Mouse (Mus musculus) embryonic facial prominence, embryonic 12.5 days (tissue): ENCODE results near the gene Rabgap1l. TPM values are rescaled to one million over a fixed set of nuclear protein-coding genes. Genes with fewer than 3 reads are reported as not detected.

Experiments used
- ATAC-seq: fragments of 200-750 bp; cut with Nextera tagmentation; 2 replicates; pipeline ENCODE4 v1.8.0; 2017; ENCODE audit not compliant: insufficient number of reproducible peaks, insufficient read depth, low FRiP score, low TSS enrichment
- H3K27ac ChIP-seq: fragments of 300-500 bp; sonication (generic); 2 replicates; pipeline ENCODE4 v1.5.1; 2016; ENCODE audit warnings: mild to moderate bottlenecking
- H3K27me3 ChIP-seq: fragments of 300-500 bp; sonication (generic); 2 replicates; pipeline ENCODE4 v1.6.1; 2016; ENCODE audit warnings: mild to moderate bottlenecking, moderate library complexity
- H3K36me3 ChIP-seq: fragments of 300-500 bp; sonication (generic); 2 replicates; pipeline ENCODE4 v1.6.1; 2016; ENCODE audit warnings: mild to moderate bottlenecking
- H3K4me1 ChIP-seq: fragments of 300-500 bp; sonication (generic); 2 replicates; pipeline ENCODE4 v1.6.1; 2016
- H3K4me2 ChIP-seq: fragments of 300-500 bp; sonication (generic); replicated peaks from 2 replicates; pipeline ENCODE4 v1.6.1; 2016; ENCODE audit warnings: mild to moderate bottlenecking, moderate library complexity
- H3K4me3 ChIP-seq: fragments of 300-500 bp; sonication (generic); 2 replicates; pipeline ENCODE4 v1.5.1; 2016; ENCODE audit warnings: mild to moderate bottlenecking
- H3K9ac ChIP-seq: fragments of 300-500 bp; sonication (generic); 2 replicates; pipeline ENCODE4 v1.6.1; 2016; ENCODE audit warnings: mild to moderate bottlenecking, moderate library complexity
- H3K9me3 ChIP-seq: fragments of 300-500 bp; sonication (generic); 2 replicates; pipeline ENCODE4 v1.6.1; 2016; ENCODE audit warnings: mild to moderate bottlenecking, moderate library complexity
- WGBS: fragments of 180-500 bp; shearing (Covaris S2); methylation state at CpG from one replicate; pipeline ENCODE4 v1.1.7; 2016; 5-methylcytosine and 5-hydroxymethylcytosine counted together
- polyA plus RNA-seq: library from polyadenylated mRNA; unstranded; fragments of >200 nt; fragmentation: Nextera tagmentation; extraction: Ambion mirVana; gene quantifications from 2 replicates; pipeline ENCODE4 v1.2.1, GENCODE M21; 2016

Gene Rabgap1l
- polyA plus RNA-seq, 1 experiment from 2014 or later = 18.4 TPM

DNA sequence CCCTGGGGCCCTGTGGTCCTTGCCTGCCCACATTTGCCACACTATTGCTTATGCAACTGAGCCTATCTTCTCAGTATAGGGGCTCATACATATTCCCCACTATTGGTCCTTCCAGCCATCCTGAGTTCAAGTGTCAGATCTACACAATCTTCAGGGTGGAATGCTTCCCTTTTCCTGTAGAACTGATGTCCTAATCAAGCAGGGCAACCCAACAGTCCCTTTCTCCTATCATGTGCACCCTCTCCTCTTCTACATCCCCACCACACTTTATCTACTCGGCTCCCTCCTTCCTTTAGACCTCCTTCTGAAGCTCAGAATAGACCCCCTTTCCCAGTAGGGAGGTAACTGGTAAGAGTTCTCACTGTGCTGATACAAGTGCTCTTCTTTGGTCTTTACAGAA lies 490.7 kb downstream of the Rabgap1l start:
- Histone ChIP-seq H3K4me3 (no peak overlapping the region), H3K4me2 (no peak overlapping the region), H3K4me1 (no peaks in the 10 kb centered on the region), H3K9ac (no peak overlapping the region), H3K36me3 (no peaks in the 10 kb centered on the region), H3K27me3 (no peaks in the 10 kb centered on the region), H3K27ac (no peak overlapping the region), H3K9me3 (no peaks in the 10 kb centered on the region)
- no peak for ATAC-seq
- WGBS = 72% methylated on average over 1 of the region's 1 CpGs

DNA sequence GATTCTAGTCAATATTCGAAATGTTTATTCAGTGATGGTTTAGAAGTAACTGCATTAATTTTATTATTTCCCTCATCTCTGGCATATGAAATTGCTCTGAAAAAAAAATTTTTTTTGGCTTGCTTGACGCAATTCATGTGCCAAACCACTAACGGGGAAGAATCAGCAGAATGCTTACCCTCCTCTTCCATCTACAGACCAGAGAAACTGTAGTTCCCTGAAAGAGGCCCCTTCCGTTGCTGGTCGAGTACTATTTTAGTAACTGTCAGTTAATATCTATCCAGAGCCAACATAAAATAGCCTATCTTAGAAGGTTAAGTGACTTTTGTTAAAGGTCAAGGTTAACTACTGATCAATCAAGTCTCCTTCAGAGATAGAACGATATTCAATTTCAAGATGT lies 491.9 kb downstream of the Rabgap1l start:
- no peaks in the 10 kb centered on the region for H3K36me3 ChIP-seq
- no peaks in the 10 kb centered on the region for H3K27me3 ChIP-seq
- H3K27ac ChIP-seq = no peak overlapping the region
- H3K4me1 ChIP-seq = no peaks in the 10 kb centered on the region
- ATAC-seq = no peak
- H3K4me2 ChIP-seq = no peak overlapping the region
- H3K9ac ChIP-seq = no peak overlapping the region
- WGBS = 78% methylated on average over 6 of the region's 6 CpGs
- H3K4me3 ChIP-seq = no peak overlapping the region
- H3K9me3 ChIP-seq = no peaks in the 10 kb centered on the region

DNA sequence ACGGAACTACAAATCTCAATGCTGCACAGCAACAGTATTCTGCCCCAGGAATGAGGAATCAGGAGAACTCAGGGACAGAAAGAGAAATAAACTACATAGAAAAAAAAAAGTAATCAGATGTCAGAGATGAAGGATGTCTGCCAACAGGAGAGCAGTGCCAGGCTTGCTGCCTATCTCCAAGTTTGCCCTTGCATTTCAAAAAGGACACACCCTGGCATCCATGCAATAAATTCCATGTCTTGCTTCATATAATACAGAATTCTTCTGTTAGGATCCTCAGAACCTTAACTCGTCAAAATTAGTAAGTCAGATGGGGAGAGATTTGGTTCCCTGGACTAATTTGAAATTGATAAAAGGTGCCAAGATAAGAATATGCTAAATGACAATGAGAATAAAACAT lies 492.3 kb downstream of the Rabgap1l start:
- ATAC-seq = no peak
- Histone ChIP-seq H3K36me3 (no peaks in the 10 kb centered on the region), H3K9me3 (no peaks in the 10 kb centered on the region)

DNA sequence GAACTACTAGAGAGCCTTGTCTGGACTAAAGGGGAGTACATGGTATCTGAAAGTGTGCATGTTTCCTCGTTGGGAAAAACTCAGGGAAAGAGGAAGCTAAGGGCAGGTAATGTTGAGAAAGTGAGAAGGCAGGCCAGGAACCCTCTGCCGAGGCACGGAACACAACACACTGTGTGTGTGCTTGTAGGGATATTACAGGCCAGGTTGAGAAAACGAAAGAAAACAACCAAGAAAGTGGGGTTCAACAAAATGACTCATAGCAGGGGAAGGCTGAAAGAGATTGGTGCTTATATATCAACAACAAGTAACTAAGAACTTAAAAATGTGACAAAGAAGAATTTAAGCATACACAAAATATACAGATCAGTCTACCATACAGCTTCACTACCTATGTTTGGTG lies 493.0 kb downstream of the Rabgap1l start:
- Histone ChIP-seq H3K4me1 (no peaks in the 10 kb centered on the region), H3K27me3 (no peaks in the 10 kb centered on the region), H3K9me3 (no peaks in the 10 kb centered on the region), H3K4me3 (no peak overlapping the region), H3K4me2 (no peak overlapping the region), H3K27ac (no peak overlapping the region), H3K9ac (no peak overlapping the region), H3K36me3 (no peaks in the 10 kb centered on the region)
- ATAC-seq = no peak
- WGBS = 81% methylated on average over 4 of the region's 4 CpGs

More for the DNA sequence above, 492.3 kb downstream of the Rabgap1l start:
- WGBS = 94% methylated on average over 2 of the region's 2 CpGs
- Histone ChIP-seq H3K4me1 (no peaks in the 10 kb centered on the region), H3K27ac (no peak overlapping the region), H3K4me2 (no peak overlapping the region), H3K9ac (no peak overlapping the region), H3K27me3 (no peaks in the 10 kb centered on the region), H3K4me3 (no peak overlapping the region)

DNA sequence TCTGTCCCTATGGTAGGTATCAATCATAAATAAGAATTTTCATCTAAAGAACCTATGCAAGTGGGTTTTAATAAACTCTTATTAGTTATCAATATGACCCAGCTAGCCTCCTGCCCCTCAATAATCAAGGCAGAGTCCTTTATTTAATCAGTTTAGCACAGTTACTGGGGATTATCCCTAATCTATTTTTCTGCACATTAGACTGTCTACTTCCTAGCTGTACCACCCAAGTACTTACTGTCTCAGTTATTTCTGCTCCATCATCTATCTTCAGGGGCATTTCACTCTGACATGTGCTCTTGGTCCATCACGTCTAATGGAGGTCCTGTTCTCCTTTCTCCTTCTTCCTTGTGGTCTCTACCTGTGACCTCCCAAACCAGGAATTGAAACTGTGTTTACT lies 494.1 kb downstream of the Rabgap1l start:
- WGBS = 70% methylated on average over 1 of the region's 1 CpGs
- ATAC-seq = no peak
- H3K4me1 ChIP-seq = no peaks in the 10 kb centered on the region
- H3K4me2 ChIP-seq = no peak overlapping the region
- no peaks in the 10 kb centered on the region for H3K27me3 ChIP-seq
- no peaks in the 10 kb centered on the region for H3K36me3 ChIP-seq
- no peak overlapping the region for H3K9ac ChIP-seq
- no peak overlapping the region for H3K27ac ChIP-seq
- no peak overlapping the region for H3K4me3 ChIP-seq
- H3K9me3 ChIP-seq = no peaks in the 10 kb centered on the region

DNA sequence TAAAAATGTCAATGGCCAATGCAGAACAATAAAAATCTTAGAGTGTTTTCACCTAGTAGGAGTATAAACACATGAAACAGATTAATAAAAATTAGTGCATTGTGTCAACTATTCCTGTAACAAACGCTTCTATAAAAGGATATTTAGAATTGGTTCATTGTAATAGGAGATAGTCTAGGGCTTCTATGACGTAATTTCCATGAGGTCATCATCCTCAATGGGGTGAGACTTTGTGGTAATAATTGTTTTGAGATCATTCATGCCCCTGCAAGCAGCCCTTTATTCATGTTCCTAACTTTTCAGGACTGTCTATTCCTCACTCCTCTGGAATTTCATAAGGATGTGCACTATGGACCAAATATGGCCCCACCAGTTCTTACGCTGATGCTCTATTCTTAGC lies 495.3 kb downstream of the Rabgap1l start:
- 80% methylated on average over 3 of the region's 3 CpGs for WGBS
- no peaks in the 10 kb centered on the region for H3K27me3 ChIP-seq
- no peak overlapping the region for H3K27ac ChIP-seq
- no peak for ATAC-seq
- no peaks in the 10 kb centered on the region for H3K4me1 ChIP-seq
- no peak overlapping the region for H3K4me2 ChIP-seq
- no peaks in the 10 kb centered on the region for H3K36me3 ChIP-seq
- H3K9ac ChIP-seq = no peak overlapping the region
- H3K4me3 ChIP-seq = no peak overlapping the region
- no peaks in the 10 kb centered on the region for H3K9me3 ChIP-seq

DNA sequence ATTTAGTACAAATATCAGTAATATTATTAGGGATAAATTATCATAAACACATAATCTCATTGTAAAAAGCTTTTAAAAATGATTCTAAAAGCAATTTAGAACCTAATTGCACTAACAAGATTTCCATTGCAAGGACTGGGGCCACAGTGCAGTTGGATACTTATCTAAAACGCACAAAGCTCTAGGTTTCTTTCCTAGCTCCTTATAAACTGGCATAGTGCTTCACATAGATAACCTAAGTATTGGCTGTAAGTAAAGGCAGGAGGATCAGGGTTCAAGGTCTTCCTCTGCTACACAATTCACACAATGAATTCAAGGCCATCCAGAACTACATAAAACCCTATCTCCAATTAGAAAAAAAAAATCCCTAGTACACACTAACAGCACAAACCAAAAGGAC lies 497.7 kb downstream of the Rabgap1l start:
- H3K27me3 ChIP-seq = no peaks in the 10 kb centered on the region
- WGBS = 82% methylated on average over 1 of the region's 1 CpGs

DNA sequence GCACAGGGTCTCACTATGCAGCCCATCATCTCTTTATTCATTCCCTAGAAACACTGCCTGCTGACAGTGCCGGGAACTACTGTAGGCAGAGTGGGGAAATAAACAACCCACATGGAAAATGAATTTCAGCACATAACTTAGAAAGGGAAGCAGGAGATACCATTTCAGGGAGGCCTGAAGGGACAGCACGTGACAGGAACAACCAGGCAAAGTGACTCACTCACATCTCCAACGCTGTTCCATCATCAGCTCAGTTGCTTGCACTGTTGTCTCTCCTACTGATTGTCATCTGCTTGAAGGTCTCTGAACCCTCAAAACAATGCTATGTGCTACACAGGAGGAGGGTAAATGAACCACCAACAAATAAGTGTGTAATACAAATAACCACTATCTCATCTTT lies 499.5 kb downstream of the Rabgap1l start:
- 79% methylated on average over 3 of the region's 3 CpGs for WGBS
- ATAC-seq = no peak
- no peaks in the 10 kb centered on the region for H3K4me1 ChIP-seq

More for the DNA sequence above, 497.7 kb downstream of the Rabgap1l start:
- no peak for ATAC-seq
- H3K36me3 ChIP-seq = no peaks in the 10 kb centered on the region
- H3K4me2 ChIP-seq = no peak overlapping the region
- H3K9ac ChIP-seq = no peak overlapping the region
- no peak overlapping the region for H3K27ac ChIP-seq
- H3K4me3 ChIP-seq = no peak overlapping the region
- no peaks in the 10 kb centered on the region for H3K9me3 ChIP-seq
- no peaks in the 10 kb centered on the region for H3K4me1 ChIP-seq

DNA sequence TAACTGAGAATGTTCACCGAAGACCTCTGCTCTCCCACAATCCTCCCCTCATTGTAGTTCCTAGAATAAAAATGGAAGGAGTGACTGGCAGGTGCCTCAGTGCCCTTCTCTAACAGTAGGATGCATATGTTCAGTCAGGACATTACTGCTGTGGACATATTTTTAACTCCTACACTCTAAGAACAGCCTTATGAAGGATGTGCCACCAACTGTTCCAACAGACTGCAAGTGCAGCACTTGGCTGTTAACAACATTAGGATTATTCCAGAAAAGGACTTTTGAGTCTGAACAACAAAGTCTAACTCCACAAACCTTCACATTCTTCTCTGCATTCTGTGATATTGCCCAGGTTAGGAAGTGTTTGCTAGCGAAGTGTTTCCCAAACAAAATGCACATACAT lies 501.0 kb downstream of the Rabgap1l start:
- Histone ChIP-seq H3K4me2 (no peak overlapping the region), H3K4me3 (no peak overlapping the region), H3K27ac (no peak overlapping the region), H3K36me3 (no peaks in the 10 kb centered on the region), H3K9me3 (no peaks in the 10 kb centered on the region), H3K4me1 (peaks cover 2% of the 10 kb centered on the region), H3K9ac (no peak overlapping the region), H3K27me3 (no peaks in the 10 kb centered on the region)
- WGBS = 78% methylated on average over 2 of the region's 2 CpGs
- ATAC-seq = no peak

More for the DNA sequence above, 499.5 kb downstream of the Rabgap1l start:
- Histone ChIP-seq H3K27ac (no peak overlapping the region), H3K9ac (no peak overlapping the region), H3K4me3 (no peak overlapping the region), H3K36me3 (no peaks in the 10 kb centered on the region), H3K9me3 (no peaks in the 10 kb centered on the region), H3K4me2 (no peak overlapping the region), H3K27me3 (no peaks in the 10 kb centered on the region)

DNA sequence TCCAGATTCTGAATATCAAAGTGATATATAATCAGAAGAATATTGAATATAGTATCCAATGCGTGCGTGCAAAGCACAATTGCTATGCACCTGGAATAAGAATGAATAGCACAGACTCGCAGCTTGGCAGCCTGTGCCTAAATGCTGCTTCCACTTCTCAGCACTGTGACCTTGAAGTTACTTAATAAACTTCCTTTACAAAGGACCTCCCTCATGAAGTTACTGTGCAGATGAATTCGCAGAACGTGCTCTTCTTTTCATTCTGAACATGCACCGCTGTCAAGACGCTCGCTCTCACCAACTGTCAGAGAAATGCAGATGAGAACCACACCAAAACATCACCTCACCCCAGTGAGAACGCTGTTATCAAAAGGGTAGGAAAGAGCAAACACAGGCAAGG lies 502.8 kb downstream of the Rabgap1l start:
- no peak overlapping the region for H3K4me2 ChIP-seq
- H3K9ac ChIP-seq = no peak overlapping the region
- no peak overlapping the region for H3K27ac ChIP-seq
- H3K4me3 ChIP-seq = no peak overlapping the region
- WGBS = 81% methylated on average over 9 of the region's 9 CpGs
- no peaks in the 10 kb centered on the region for H3K27me3 ChIP-seq
- H3K9me3 ChIP-seq = no peaks in the 10 kb centered on the region
- no peak for ATAC-seq
- no peaks in the 10 kb centered on the region for H3K36me3 ChIP-seq
- H3K4me1 ChIP-seq = peaks cover 8% of the 10 kb centered on the region

DNA sequence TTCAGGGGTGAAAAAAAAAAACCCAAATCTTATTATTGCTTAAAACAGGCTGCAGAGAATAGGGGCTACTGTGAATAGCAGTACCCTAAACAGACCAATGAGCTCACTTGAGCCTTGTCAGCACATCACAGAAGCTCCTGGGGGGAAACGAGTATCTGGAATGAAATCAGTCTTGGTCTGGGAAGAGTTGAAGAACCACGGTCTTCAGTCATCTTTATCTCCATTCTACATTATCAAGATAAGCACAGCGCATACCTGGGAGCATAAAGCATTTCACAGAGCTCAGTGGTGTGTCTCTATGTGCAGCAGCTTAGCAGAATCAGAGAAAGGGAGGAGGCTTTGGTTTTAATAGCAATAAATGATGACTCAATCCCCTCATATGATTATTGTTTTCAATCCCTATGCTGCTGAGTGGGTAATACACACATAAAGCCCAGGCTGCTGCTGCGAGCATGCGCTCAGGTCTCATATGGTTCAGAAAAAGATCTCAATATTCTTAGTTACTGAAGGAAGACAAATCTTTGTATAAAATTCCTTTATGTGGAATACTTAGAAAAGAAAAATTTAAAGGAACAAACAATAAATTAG lies 505.9 kb downstream of the Rabgap1l start:
- Histone ChIP-seq H3K9ac (no peak overlapping the region), H3K27me3 (no peaks in the 10 kb centered on the region), H3K36me3 (no peaks in the 10 kb centered on the region), H3K4me3 (no peak overlapping the region), H3K27ac (no peak overlapping the region), H3K4me2 (no peak overlapping the region), H3K4me1 (peaks cover 8% of the 10 kb centered on the region), H3K9me3 (no peaks in the 10 kb centered on the region)
- WGBS = 74% methylated on average over 5 of the region's 5 CpGs
- no peak for ATAC-seq

DNA sequence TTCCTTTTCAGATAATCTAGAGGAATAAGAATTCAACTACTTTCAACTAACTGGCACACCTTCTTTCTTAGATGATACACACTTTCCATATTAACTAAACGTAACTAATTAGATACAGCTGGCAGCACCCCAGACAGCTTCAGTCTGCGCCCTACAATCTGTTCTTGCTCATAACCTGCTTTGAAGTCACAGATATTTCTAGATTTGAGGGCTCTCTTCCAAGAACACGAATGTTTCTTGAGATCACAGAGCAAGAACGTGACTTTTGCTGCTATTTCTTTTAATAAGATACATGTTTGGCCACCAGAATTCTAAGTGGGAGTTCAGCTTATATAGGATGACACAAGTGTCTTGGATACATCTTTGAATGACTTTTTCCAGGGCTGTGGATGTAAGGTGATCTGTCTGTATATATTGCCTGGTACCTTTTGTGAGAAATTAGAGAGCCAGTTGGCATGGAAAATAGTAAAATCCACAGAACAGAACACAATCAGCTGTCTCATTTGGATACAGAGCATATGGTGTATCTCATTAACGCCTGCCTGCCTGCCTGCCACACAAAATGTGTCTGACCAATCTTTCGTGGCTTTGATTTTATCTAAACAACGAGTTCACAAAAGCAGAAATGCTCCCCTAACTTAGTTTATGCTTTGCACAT lies 506.5 kb downstream of the Rabgap1l start:
- no peak overlapping the region for H3K9ac ChIP-seq
- H3K4me3 ChIP-seq = no peak overlapping the region
- H3K36me3 ChIP-seq = no peaks in the 10 kb centered on the region
- H3K27me3 ChIP-seq = no peaks in the 10 kb centered on the region
- H3K9me3 ChIP-seq = no peaks in the 10 kb centered on the region
- no peak overlapping the region for H3K27ac ChIP-seq
- no peak overlapping the region for H3K4me2 ChIP-seq
- WGBS = 52% methylated on average over 7 of the region's 7 CpGs
- H3K4me1 ChIP-seq = peaks cover 8% of the 10 kb centered on the region
- ATAC-seq = no peak
